Mouse (Mus musculus) embryonic stem cell, embryonic (primary cell): ENCODE results near the gene Ankrd13d.

ENCODE experiments used
- CTCF ChIA-PET, 4 experiments: fragments of 300-600 bp in 2 of 4; fragments of 350-600 bp in 2 of 4; sonication (Branson Sonifier 250); formaldehyde crosslinking; loops; one replicate each; lab custom pipeline; 2022; ENCODE audit warnings: inconsistent platforms in 2 of 4; lab: Charles Lee
- POLR2A ChIA-PET, 4 experiments: fragments of 300-600 bp in 2 of 4; fragments of 350-600 bp in 2 of 4; sonication (Branson Sonifier 250); formaldehyde crosslinking; loops; one replicate each; lab custom pipeline; 2022; ENCODE audit warnings: antibody characterized with exemption in 4 of 4, inconsistent platforms in 1 of 4; lab: Charles Lee

The Ankrd13d gene

GRCm38 (mm10) chr19:4296611-4297010, 13.7 kb upstream of the Ankrd13d start:
- ChIA-PET CTCF (interaction anchor here in 2 of 4 experiments (0.7 to 2.5 kb wide), 3 partner anchors 13 to 121 kb away, joined by 3 to 17 read pairs (median 12); partner anchors contain the start of gene Ankrd13d (in 2 of the 2)), POLR2A (interaction anchor here in 2 of 4 experiments (0.7 to 1.9 kb wide), 5 partner anchors 8 to 34 kb away, joined by 3 to 6 read pairs (median 4); partner anchors contain the start of genes Grk2 (in 1 of the 2) and Ssh3 (in 1 of the 2))

DNA sequence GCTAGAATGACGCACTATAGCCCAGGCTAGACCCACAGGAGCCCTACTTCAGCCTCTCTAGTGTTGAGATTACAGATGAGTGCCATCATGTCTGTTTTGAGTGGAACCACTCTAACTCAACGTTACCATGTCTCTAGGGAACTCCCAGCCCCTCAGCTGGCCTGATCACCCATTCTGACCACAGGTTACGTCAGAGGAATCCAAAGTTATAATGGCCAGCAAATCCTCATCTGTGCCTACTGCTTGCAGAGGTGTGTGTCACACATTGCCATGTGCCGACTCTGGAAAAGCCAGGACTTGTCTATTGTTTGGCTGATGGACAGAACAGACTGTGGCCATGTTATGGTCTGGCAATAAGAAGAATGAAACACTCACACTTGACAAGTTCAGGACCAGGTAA, 12.5 kb upstream of the Ankrd13d start:
- POLR2A ChIA-PET: interaction anchor here (0.7 to 2.5 kb wide), 8 partner anchors 10 to 1001 kb away, joined by 3 to 18 read pairs (median 4); partner anchors contain the start of genes Ankrd13d (in 2 of the 4), Grk2 (in 2 of the 4) and Ndufv1 (in 1 of the 4)
- CTCF ChIA-PET: interaction anchor here in 2 of 4 experiments (2.5 to 3.0 kb wide), 2 partner anchors 12 to 13 kb away, joined by 12 to 28 read pairs; partner anchors contain the start of gene Ankrd13d (in 2 of the 2)

DNA sequence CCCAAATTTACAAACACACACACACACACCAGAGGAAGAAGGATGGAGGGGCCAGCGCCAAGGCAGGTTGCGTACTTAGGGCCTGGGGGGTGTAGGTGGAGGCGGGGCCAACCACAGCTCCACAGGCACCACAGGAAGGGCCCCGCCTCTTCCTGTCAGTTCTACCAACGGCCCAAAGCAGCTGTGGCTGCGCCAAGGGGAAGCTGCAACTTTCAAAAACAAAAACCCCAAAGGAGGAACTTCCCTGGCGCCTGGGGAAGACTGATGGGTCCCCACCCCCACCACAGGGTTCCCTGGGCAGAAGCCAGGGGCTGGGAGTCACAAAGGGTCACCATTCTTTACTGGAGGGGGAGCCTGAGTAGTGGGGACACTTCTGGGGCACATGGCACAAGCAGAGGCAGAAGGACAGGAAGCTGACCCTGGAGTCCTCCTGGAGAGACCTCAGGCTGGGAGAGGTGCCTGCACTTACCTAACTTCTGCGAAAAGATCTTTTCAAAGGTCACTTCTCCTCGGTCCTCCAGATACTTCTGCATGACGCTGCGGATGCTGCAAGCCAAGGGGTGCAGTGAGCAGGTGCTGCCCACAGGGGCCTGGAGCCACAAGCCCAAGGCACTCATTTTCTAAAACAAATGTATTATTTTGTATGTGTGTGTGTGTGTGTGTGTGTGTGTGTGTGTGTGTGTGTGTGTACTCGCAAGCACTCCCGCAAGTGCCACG, 11.6 kb upstream of the Ankrd13d start:
- ChIA-PET CTCF (interaction anchor here in 3 of 4 experiments (0.7 to 3.0 kb wide), 10 partner anchors 11 to 209 kb away, joined by 3 to 28 read pairs (median 3); partner anchors contain the start of genes Ankrd13d (in 2 of the 3) and Grk2 (in 1 of the 3)), POLR2A (interaction anchor here (0.6 to 3.6 kb wide), 26 partner anchors 9 to 1002 kb away, joined by 3 to 18 read pairs (median 4); partner anchors contain the start of genes Ankrd13d (in 3 of the 4), Grk2 (in 3 of the 4), Ssh3 (in 2 of the 4) and Aip (in 1 of the 4))

DNA sequence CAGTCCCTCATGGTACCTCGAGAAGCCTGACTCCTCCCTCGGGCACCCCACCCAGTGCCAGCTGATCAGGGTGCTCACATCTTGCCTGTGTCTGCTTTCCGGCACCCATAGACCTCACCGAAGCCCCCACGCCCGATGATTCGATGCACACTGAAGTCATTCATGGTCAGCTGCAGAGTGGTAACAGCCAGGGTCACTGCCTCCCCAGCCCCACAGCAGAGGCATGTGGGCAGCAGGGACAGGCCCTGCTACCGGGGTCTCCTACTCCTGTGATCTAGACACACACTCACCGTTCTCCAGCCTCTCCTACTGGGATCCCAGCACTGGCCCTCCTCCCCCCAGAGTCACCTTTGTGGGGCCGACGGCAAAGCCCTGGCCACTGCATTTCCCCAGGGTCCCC, 8.2 kb upstream of the Ankrd13d start:
- ChIA-PET POLR2A (interaction anchor here in 2 of 4 experiments (1.0 to 3.6 kb wide), 5 partner anchors 8 to 84 kb away, joined by 3 to 17 read pairs (median 4); partner anchors contain the start of gene Ankrd13d (in 2 of the 2)), CTCF (interaction anchor here in 2 of 4 experiments (0.5 to 1.7 kb wide), 4 partner anchors 8 to 712 kb away, joined by 4 to 7 read pairs (median 5); partner anchors contain the start of gene Ankrd13d (in 1 of the 2))

DNA sequence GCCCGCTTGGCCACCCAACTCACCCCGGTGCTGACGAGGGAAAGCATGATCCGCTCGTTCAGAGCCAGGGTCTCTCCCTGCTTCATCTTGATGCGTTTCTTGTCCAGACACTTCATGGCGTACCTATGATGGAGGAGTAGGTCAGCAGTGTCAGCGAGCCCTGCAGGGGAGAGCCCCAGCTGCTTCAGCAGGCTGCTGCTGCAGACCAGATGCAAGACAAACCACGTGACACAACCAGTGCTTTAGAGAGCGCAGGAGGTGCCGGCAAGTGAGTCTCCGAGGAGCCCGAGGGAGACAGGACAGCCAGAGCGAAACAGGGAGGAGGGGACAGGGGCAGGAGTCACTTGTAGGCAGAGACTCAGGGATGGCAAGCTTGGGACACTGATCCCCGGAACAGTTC, 7.8 kb upstream of the Ankrd13d start:
- ChIA-PET POLR2A (interaction anchor here in 2 of 4 experiments (0.9 to 1.5 kb wide), 6 partner anchors 7 to 83 kb away, joined by 3 to 5 read pairs (median 3); partner anchors contain the start of gene Ankrd13d (in 1 of the 2)), CTCF (interaction anchor here in 2 of 4 experiments (0.5 to 1.7 kb wide), 3 partner anchors 7 to 713 kb away, joined by 4 to 7 read pairs (median 5); partner anchors contain the start of gene Ankrd13d (in 1 of the 2))

- ChIA-PET CTCF (interaction anchor here (0.6 to 2.9 kb wide), 61 partner anchors 8 to 1204 kb away, joined by 3 to 33 read pairs (median 4); partner anchors contain the start of genes Ssh3 (in 3 of the 4), Grk2 (in 2 of the 4), AC124502.3 (in 1 of the 4) and Aip (in 1 of the 4)), POLR2A (interaction anchor here in 3 of 4 experiments (0.6 to 4.3 kb wide), 55 partner anchors 8 to 1638 kb away, joined by 3 to 32 read pairs (median 4); partner anchors contain the start of genes Ssh3 (in 3 of the 3), Aip (in 2 of the 3), Cdk2ap2 (in 2 of the 3) and Grk2 (in 2 of the 3))
Measured at GRCm38 (mm10) chr19:4283653-4284052, 716 bp upstream of the Ankrd13d start.

- ChIA-PET POLR2A (interaction anchor here in 2 of 4 experiments (0.5 to 4.3 kb wide), 10 partner anchors 8 to 238 kb away, joined by 3 to 26 read pairs (median 3); partner anchors contain the start of genes Gstp2 (in 1 of the 2), Rps6kb2 (in 1 of the 2) and Ssh3 (in 1 of the 2)), CTCF (interaction anchor here (0.5 to 1.7 kb wide), 8 partner anchors 10 to 88 kb away, joined by 3 to 6 read pairs (median 3); partner anchors contain the start of genes Rad9a (in 1 of the 4) and Ssh3 (in 1 of the 4))
Measured at GRCm38 (mm10) chr19:4280425-4280824, 2.5 kb downstream of the Ankrd13d start.

DNA sequence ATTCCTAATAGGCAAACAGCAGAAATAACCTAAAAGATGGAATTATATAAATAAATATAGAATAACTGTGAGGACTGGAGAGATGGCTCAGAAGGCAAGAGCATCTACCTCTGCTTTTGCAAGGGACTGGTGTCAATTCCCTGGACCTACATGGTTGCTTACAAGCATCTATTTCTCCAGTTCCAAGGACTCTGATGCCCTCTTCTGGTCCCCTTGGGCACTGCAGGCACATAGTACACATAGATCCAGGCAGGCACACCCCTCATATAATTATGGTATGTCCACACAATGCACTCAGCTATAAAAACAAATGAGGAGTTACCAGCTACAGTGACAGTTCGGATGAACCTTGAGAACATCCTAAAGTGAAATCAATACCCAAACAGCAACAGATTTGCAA, 3.5 kb downstream of the Ankrd13d start:
- ChIA-PET POLR2A (interaction anchor here in 1 of 4 experiments (0.7 kb wide), 1 partner anchor 1452 kb away, joined by 3 read pairs; no protein-coding TSS in a partner anchor), CTCF (interaction anchor here in 1 of 4 experiments (0.6 to 1.7 kb wide), 4 partner anchors 11 to 302 kb away, joined by 3 to 6 read pairs (median 3); partner anchors contain the start of gene Ssh3)

DNA sequence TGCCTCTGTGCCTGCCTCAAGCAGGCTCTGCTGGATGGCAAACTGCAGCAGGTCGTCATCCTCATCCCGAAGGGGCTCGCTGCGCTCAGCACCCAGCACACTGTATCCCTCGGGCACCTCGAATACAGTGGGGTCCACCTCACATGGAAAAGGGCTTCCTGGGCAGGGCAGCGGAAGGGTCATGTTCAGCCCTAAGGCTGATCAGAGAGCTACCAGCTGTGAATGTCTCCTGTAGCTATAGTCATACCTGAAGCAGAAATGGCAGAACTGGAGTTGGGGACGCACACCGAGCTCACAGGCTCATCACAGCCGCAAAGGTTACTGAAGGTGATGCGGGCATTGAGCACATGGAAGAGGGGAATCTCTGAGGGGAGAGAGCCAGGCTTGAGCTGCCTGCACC, 12.0 kb downstream of the Ankrd13d start:
- ChIA-PET CTCF (interaction anchor here in 1 of 4 experiments (1.2 to 5.6 kb wide), 2 partner anchors 12 to 13 kb away, joined by 3 to 33 read pairs; partner anchors contain the start of gene Ankrd13d), POLR2A (interaction anchor here in 2 of 4 experiments (0.7 to 3.2 kb wide), 6 partner anchors 11 to 114 kb away, joined by 3 to 26 read pairs (median 4); partner anchors contain the start of genes Ankrd13d (in 2 of the 2) and Rad9a (in 1 of the 2))

GRCm38 (mm10) chr19:4270187-4270586, 12.8 kb downstream of the Ankrd13d start:
- ChIA-PET CTCF (interaction anchor here in 2 of 4 experiments (1.0 to 5.6 kb wide), 2 partner anchors 10 to 13 kb away, joined by 3 to 33 read pairs; partner anchors contain the start of gene Ankrd13d (in 1 of the 2)), POLR2A (interaction anchor here in 2 of 4 experiments (1.1 to 3.2 kb wide), 7 partner anchors 12 to 171 kb away, joined by 3 to 26 read pairs (median 4); partner anchors contain the start of gene Ankrd13d (in 2 of the 2))

DNA sequence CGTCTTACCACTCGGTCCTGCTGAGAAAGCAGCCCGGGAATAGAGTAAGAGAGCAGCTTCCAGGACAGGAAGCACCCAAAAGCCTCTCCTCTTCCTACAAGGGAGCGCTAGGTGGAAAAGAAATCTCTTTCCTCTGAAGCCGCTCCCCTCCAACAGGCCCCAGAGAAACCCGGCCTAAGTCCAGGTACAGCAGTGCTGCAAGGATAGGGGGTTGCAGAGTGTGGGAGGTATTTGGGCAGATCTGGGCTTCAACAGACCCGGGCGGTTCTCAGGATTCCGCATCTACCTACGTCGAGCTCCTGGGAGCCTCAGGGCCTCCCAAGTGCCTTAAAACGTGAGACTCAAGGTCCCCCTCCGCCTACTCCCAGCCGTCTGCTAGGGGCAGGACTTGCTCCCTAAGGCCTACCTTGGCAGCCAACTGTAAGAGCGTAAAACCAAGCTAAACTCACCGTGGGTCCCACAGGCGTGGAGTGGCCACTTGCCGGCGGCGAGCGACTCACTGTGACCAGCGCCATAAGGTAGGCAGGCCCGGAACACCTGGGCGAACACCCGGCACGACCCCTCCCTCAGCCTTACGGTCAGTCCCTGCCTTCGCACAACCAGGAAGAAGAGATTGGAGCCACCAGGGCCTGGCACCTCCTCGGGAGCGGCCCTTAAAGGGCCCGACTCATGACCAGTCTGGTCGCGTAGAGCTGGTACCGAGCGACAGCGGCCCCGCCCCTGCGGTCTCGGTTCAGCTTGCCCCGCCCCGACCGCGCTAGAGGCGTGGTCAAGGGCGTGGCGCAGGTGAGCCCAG, 14.2 kb downstream of the Ankrd13d start, which contains the start of gene Ssh3:
Gene Ssh3 (minus strand): TSS at position 615 of the 796 bp plus-strand sequence.
- ChIA-PET CTCF (interaction anchor here (0.5 to 5.6 kb wide), 19 partner anchors 8 to 256 kb away, joined by 3 to 33 read pairs (median 4); partner anchors contain the start of genes Ankrd13d (in 4 of the 4), Grk2 (in 1 of the 4) and Ndufv1 (in 1 of the 4)), POLR2A (interaction anchor here in 3 of 4 experiments (0.6 to 3.2 kb wide), 29 partner anchors 10 to 282 kb away, joined by 3 to 26 read pairs (median 4); partner anchors contain the start of genes Ankrd13d (in 3 of the 3), Acy3 (in 1 of the 3) and Rad9a (in 1 of the 3))

- POLR2A ChIA-PET: interaction anchor here in 2 of 4 experiments (1.6 to 1.9 kb wide), 2 partner anchors 8 to 29 kb away, joined by 4 to 7 read pairs; no protein-coding TSS in a partner anchor
- CTCF ChIA-PET: no interaction called here
Measured at GRCm38 (mm10) chr19:4265956-4266355, 17.0 kb downstream of the Ankrd13d start.

DNA sequence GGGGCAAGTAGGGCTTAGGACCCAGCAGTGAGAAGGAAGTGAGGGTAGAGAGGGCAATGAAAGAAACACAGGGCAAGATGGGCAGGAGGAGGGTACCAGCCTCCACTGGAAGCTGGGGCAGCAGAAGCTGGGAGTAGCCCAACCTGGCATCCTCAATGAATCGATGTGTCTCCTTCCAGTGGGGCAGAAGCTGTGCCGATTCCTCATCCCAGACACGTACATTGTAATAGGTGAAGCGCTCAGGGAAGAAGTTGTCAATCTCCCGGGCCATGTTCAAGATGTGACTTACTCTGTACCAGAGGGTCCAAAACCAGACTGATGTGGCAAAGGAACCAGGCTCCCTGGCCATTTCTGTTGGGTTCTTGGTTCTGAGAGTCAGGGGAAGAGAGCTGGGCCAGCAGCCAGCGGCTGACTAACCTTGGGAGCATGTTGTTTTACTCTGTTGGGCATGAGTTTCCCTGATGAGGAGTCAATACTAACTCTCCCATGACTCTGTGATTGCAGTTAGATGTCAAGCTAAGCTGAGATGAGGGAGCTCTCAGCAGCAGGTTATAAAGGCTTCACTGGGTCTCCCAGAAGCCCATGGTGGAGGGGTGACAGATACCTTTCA, 18.7 kb downstream of the Ankrd13d start:
- ChIA-PET CTCF (interaction anchor here in 3 of 4 experiments (0.9 to 2.1 kb wide), 5 partner anchors 8 to 46 kb away, joined by 3 to 8 read pairs (median 3); partner anchors contain the start of gene Ankrd13d (in 1 of the 3)), POLR2A (interaction anchor here in 2 of 4 experiments (1.4 to 1.5 kb wide), 3 partner anchors 18 to 222 kb away, joined by 3 to 5 read pairs (median 4); no protein-coding TSS in a partner anchor)

DNA sequence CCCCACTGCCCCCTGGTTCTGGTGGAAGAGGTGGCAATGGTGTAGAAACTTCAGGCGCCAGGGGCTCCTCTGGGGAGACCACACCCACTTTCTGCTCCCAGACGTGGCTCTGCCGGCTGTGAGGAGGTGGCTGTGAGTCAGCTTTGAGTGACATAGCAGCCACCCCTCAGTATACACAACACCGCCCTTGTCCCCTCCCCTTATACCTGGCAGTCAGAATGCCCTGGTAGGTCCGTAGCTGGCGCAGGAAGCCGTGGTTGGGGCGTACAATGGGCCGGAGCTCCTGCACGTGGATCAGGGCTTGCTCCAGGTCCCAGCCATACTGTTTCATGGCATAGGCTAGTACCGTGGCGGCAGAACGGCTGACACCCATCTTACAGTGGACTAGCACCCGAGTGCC, 19.2 kb downstream of the Ankrd13d start:
- ChIA-PET CTCF (interaction anchor here in 2 of 4 experiments (0.9 to 2.1 kb wide), 4 partner anchors 8 to 207 kb away, joined by 3 to 8 read pairs (median 3); partner anchors contain the start of gene Ankrd13d (in 1 of the 2)), POLR2A (interaction anchor here in 2 of 4 experiments (0.6 to 1.5 kb wide), 6 partner anchors 18 to 264 kb away, joined by 3 to 5 read pairs (median 4); partner anchors contain the start of genes Gm49405 (in 1 of the 2) and Nudt8 (in 1 of the 2))

DNA sequence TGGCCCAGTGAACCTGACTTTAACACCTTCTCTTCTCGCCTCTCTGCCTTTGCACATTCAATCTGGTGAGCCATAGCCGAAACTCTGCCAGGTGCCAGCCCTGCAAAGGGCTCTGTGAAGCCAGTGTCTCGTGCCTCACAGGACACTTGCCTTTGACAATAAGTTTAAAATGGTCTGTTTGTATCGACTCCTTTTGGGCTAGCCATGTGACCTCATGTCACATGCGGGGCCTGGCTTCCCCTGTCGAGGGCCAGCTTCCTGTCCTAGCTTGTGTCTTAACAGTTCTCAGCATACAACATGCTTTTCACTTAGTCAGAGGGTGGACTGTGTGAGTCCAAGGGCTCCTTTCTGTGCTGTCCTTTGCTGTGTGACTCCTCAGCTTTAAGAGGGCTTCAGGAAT, 20.2 kb downstream of the Ankrd13d start:
- ChIA-PET CTCF (interaction anchor here in 3 of 4 experiments (0.6 to 2.1 kb wide), 5 partner anchors 17 to 206 kb away, joined by 3 to 8 read pairs (median 3); partner anchors contain the start of gene Ankrd13d (in 1 of the 3)), POLR2A (interaction anchor here in 3 of 4 experiments (0.5 to 1.2 kb wide), 8 partner anchors 10 to 178 kb away, joined by 3 to 4 read pairs (median 3); no protein-coding TSS in a partner anchor)
